Mouse (Mus musculus): ENCODE results near the gene Prrc2c.

DNA sequence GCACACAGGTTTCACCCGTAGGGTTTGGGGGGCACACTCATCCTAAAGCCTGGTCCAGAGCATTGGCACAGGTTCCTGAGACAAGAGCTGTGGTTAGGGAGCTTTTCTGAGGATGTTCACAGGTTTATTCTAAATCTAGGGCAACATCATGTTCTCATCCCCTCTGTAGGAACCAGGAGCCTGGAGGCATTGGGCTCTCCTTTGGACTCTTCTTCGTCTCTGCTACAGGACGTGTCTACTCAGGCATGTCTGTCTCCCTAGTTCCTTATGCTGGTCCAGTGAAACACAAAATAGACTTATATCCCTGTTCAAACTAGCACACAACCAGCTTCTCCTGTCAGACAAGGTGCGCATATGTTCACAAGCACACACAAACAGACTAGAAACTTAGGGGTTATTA, 101.8 kb downstream of the Prrc2c start:
- TF ChIP-seq MAX (IDR thresholded peaks at IDR 0.05) (no peak), CTCF (IDR thresholded peaks at IDR 0.05; ENCODE audit: control insufficient read depth, insufficient read depth, insufficient read length) (no peak)

Data from C2C12 (cell line).